Mouse (Mus musculus): ENCODE results near the gene Exog. TPM values are rescaled to one million over a fixed set of nuclear protein-coding genes. Genes with fewer than 3 reads are reported as not detected.
A peak's percentile ranks its signal among the peaks of the same experiment; 100 is the strongest.

The Exog gene
- polyA plus RNA-seq, 1 experiment from 2014 or later: 46.3 TPM

DNA sequence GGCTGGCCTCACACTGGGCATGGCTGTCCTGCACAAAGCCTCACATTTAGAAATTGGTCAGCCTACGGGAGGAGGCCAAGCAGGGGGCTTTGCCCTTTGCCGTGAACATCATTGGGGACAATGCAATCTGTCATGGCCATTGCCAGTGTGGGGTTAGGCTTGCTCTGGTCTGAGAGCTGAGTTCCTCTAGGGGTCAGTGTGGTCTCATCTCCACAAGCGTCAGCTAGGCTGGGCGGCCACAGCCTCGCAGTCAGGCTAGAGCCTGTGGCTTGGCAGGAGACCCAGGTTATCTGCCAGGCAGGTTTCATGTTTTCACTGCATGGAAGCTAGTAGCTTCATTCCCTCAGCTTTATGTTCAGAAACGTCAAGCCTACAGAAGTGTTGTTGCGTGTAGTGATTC lies 20.9 kb downstream of the Exog start:
- Histone ChIP-seq H3K4me2 (no peak overlapping the region), H3K36me3 (ENCODE audit: poor library complexity, severe bottlenecking) (peaks cover 87% of the 10 kb centered on the region), H3K4me3 (no peak overlapping the region), H3K27me3 (no peaks in the 10 kb centered on the region), H3K4me1 (0 out of 2 replicates have a peak, but pooled peaks cover 2% of the 10 kb centered on the region), H3K9me3 (replicated peaks) (no peaks in the 10 kb centered on the region), H3K27ac (no peak overlapping the region), H3K9ac (no peak overlapping the region)
- no peak for ATAC-seq
- 65% methylated on average over 7 of the region's 7 CpGs for WGBS

DNA sequence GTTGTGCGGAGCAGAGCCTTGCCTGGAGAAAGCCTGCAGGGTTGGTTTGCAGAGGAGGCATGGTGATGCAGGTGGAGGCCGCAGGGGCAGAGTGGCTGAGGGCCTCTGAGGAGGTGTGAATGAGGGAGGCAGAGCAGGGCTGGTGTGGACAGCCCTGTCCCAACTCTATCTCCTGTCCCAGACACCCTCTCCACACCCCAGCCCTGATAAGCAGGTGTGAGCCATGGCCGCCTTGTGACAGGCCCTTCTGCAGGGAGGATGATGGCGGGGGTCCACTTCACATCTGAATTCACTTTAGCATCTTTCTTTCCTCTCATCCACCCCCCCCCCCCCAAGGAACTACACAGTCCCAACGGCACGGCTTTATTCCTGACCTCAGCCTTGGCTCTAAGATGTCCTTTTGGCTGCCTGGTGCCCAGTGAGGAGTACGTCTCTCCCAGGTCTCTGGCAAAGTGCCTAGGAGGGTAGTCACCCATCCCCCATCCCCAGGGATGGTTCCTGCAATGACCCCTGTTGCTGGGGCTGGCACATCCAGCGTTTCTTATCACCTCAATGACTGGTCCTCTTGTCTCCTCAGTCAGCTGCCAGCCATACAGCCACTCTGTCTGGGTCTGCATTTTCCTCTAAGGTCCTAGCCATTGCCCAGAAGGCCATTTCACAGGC lies 25.1 kb downstream of the Exog start:
- no peak overlapping the region for H3K4me3 ChIP-seq
- H3K9ac ChIP-seq: no peak overlapping the region
- 0 out of 2 replicates have a peak, but pooled peaks have one; percentile 30 for ATAC-seq
- 86% methylated on average over 7 of the region's 8 CpGs for WGBS
- no peaks in the 10 kb centered on the region for H3K9me3 ChIP-seq (replicated peaks)
- H3K36me3 ChIP-seq (ENCODE audit: poor library complexity, severe bottlenecking): peaks cover 52% of the 10 kb centered on the region
- H3K27me3 ChIP-seq: no peaks in the 10 kb centered on the region
- H3K4me2 ChIP-seq: no peak overlapping the region
- no peaks in the 10 kb centered on the region for H3K4me1 ChIP-seq
- no peak overlapping the region for H3K27ac ChIP-seq

DNA sequence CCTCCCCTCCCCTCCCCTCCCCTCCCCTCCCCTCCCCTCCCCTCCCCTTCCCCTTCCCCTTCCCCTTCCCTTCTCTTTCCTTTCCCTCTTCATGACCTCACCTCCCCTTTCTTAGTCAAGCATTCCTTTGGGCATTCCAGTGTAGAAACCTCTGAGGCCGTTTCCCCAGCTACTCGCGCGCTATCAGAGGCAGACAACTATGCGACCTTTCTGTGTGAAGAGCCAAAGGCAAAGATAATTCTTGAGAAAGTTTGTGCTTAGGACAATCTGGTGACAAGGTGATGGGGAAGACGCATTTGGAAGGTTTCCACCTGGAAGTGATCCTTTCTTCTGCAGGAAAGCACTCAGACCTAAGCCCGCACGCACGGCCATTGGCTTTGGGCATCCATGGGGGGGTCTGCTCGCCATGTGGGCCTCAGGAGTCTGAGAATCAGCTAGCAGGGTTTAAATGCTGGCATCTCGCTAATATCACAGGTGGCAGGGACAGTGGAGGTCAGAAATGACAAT lies 27.7 kb downstream of the Exog start:
- Histone ChIP-seq H3K36me3 (ENCODE audit: poor library complexity, severe bottlenecking) (peaks cover 28% of the 10 kb centered on the region), H3K4me1 (no peaks in the 10 kb centered on the region), H3K4me3 (no peak overlapping the region), H3K4me2 (no peak overlapping the region), H3K9ac (no peak overlapping the region), H3K9me3 (replicated peaks) (no peaks in the 10 kb centered on the region), H3K27ac (no peak overlapping the region), H3K27me3 (no peaks in the 10 kb centered on the region)
- no peak for ATAC-seq
- WGBS: 86% methylated on average over 11 of the region's 11 CpGs

DNA sequence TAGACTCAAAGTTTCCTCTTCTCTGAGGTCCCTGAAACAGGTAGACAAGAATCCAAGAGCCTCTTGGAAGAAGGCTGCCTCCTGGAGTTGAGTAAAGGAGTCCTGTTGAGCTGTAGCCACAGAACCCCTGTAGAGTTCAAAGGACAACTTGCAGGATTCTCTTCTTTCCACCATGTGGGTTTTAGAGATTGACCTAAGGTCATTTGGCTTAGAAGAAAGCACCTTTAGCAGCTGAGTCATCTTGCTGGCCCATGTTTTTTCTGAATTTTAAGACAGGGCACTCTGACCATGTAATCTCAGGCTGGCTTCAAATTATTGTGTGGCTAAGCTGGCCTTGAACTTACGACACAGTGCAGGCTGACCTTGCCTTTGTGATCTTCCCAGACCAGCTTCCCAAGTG lies 28.3 kb downstream of the Exog start:
- H3K36me3 ChIP-seq (ENCODE audit: poor library complexity, severe bottlenecking): peaks cover 22% of the 10 kb centered on the region
- H3K27ac ChIP-seq: no peak overlapping the region
- H3K4me2 ChIP-seq: no peak overlapping the region
- ATAC-seq: no peak
- H3K9me3 ChIP-seq (replicated peaks): no peaks in the 10 kb centered on the region
- WGBS: 88% methylated on average over 1 of the region's 1 CpGs
- no peak overlapping the region for H3K4me3 ChIP-seq
- H3K9ac ChIP-seq: no peak overlapping the region
- H3K4me1 ChIP-seq: peaks cover 5% of the 10 kb centered on the region; the same call in 1 of the 2 replicates
- no peaks in the 10 kb centered on the region for H3K27me3 ChIP-seq

DNA sequence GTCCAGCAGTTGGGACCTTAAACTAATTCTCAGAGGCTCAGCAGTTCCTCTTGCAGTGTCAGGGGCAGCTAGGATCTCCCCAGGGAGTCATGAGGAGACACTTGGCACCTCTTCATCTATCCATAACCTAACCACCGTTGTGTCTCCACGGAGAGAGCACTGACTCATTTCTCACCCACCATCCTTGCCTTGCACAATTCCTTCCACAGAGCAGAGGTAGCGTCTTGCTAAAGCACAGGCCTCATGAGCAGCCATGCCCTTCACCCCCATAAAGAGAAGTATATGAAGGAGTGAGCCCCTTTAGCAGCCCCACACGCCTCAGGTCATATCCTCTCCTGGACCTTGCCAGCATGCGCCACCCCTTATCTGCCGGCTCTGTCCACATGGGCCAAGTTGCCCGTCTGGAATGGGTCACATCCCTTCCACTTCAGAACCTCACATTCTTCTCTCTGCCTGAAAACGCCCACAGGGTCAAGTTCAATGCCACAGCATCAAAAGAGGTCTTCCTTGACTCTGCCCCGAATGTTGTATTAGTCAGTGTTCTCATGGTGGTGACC lies 28.9 kb downstream of the Exog start:
- Histone ChIP-seq H3K27ac (no peak overlapping the region), H3K27me3 (no peaks in the 10 kb centered on the region), H3K4me1 (peaks cover 11% of the 10 kb centered on the region), H3K36me3 (ENCODE audit: poor library complexity, severe bottlenecking) (peaks cover 15% of the 10 kb centered on the region), H3K4me2 (no peak overlapping the region), H3K4me3 (no peak overlapping the region), H3K9me3 (replicated peaks) (no peaks in the 10 kb centered on the region), H3K9ac (no peak overlapping the region)
- ATAC-seq: no peak
- WGBS: 87% methylated on average over 9 of the region's 9 CpGs

DNA sequence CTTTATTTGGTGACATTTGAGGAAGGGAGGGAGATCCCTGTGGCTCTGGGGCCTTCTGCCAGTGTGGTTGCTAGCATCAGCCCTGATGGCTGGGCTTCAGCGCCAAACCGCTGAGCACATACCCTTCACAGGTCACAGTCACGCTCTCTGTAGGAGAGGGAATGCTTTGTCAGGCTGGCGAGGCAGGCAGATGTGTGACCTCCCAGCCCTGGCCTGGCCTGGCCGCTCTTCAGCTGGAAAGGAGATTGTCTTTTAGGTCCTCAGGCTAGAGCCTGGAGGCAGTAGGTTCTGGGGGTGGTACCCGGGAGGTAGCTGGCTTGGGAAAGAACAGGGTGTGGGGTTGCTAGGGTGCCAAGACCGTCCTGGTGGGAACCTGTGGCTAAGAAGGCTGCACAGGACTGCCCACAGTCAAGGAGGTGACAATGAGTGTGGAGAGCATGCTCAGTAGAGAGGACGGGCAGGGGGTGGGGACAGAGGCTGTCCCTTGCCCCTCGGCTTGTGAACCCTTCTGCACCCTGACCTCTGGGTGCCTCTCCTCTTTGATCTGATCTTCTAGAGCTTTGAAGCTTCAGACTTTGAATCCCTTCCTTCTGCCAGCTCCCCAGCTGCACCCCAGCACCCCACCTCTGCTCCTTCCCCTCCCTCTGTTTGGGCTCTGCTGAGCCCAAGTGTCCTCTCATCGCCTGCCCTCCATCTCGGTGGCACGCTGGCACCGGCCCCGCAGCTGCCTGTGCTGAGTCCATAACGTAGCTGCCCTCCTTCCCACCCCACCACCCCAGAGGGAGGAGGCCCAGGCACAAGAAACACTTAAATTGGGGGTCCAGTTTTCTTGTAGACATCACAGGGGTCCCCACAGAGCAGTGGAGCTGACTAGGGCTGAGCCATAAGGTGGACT lies 30.2 kb downstream of the Exog start:
- H3K9me3 ChIP-seq (replicated peaks): no peaks in the 10 kb centered on the region
- H3K27ac ChIP-seq: no peak overlapping the region
- H3K9ac ChIP-seq: no peak overlapping the region
- no peak overlapping the region for H3K4me3 ChIP-seq
- H3K4me1 ChIP-seq: peaks cover 11% of the 10 kb centered on the region
- no peak overlapping the region for H3K4me2 ChIP-seq
- ATAC-seq: no peak
- H3K36me3 ChIP-seq (ENCODE audit: poor library complexity, severe bottlenecking): peaks cover 4% of the 10 kb centered on the region
- WGBS: 77% methylated on average over 14 of the region's 15 CpGs
- H3K27me3 ChIP-seq: no peaks in the 10 kb centered on the region

DNA sequence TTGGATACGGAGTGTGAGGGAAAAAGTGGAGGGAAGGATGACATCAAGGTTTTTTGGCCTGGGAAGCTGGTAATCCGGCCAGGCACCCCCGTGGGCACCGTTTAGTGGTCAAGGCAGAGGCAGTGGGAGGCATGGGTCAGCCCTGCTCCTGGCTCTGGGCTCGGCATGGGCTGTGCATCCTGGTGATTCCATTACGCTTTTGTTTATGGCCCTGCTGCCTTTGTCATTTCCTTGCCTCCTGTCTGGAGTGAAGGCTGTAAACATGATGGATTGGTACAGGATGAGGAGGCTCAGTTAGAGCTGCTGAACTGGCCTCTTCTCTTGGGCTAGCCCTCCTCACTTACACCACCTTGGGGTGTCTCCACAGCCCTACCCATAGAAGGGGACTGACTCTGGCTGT lies 33.0 kb downstream of the Exog start:
- Histone ChIP-seq H3K27ac (no peak overlapping the region), H3K4me3 (no peak overlapping the region), H3K9me3 (replicated peaks) (no peaks in the 10 kb centered on the region), H3K27me3 (no peaks in the 10 kb centered on the region), H3K4me2 (no peak overlapping the region), H3K9ac (no peak overlapping the region), H3K36me3 (ENCODE audit: poor library complexity, severe bottlenecking) (no peaks in the 10 kb centered on the region), H3K4me1 (peaks cover 11% of the 10 kb centered on the region)
- WGBS: 64% methylated on average over 6 of the region's 6 CpGs
- ATAC-seq: no peak

DNA sequence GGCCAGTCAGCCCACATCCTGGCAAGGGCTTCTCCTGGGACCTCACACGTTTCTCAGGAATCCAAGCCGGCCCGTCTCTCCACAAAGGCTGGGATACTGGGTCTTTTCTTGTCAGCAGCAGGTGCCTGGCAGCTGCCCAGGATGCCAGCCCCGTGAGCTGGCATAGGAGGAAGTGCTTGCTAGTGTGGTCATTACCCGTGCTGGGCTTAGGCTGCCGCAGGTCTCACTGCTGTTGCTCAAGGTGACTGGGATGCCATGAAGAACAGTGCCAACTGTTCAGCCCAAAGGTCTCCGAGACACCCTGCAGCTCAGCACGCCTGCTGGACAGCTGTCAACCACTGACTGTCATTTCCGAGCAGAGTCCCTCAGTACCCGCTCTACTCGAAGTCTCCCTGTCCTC lies 33.6 kb downstream of the Exog start:
- H3K4me3 ChIP-seq: no peak overlapping the region
- H3K27ac ChIP-seq: no peak overlapping the region
- 67% methylated on average over 11 of the region's 11 CpGs for WGBS
- H3K4me2 ChIP-seq: no peak overlapping the region
- H3K36me3 ChIP-seq (ENCODE audit: poor library complexity, severe bottlenecking): no peaks in the 10 kb centered on the region
- H3K4me1 ChIP-seq: peaks cover 12% of the 10 kb centered on the region
- H3K9me3 ChIP-seq (replicated peaks): no peaks in the 10 kb centered on the region
- H3K9ac ChIP-seq: no peak overlapping the region
- no peaks in the 10 kb centered on the region for H3K27me3 ChIP-seq
- 0 out of 2 replicates have a peak, but pooled peaks have one; percentile 24 for ATAC-seq

DNA sequence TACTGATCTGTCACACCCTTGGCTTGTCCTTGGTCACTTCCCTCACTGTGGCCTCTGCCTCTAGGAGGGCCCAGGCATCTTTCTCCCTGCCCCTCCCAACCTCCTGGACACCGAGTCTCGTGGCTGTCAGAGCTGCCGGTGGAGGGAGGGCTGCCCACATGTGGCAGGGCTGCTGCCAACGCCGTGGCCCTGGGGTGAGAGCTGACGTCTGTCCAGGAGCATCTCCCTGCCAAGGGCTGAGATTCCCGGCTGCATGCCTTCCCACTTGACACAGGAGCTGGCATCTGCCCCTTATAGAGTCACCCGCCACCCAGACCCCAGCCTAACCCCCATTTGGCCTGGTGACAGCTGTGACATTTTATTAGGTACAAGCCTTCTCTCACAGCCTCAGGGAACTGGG lies 34.6 kb downstream of the Exog start:
- ATAC-seq: 0 out of 2 replicates have a peak, but pooled peaks have one; percentile 6
- H3K27me3 ChIP-seq: no peaks in the 10 kb centered on the region
- no peak overlapping the region for H3K4me3 ChIP-seq
- no peak overlapping the region for H3K9ac ChIP-seq
- H3K36me3 ChIP-seq (ENCODE audit: poor library complexity, severe bottlenecking): no peaks in the 10 kb centered on the region
- H3K4me1 ChIP-seq: peaks cover 21% of the 10 kb centered on the region
- 73% methylated on average over 8 of the region's 8 CpGs for WGBS
- no peak overlapping the region for H3K27ac ChIP-seq
- H3K9me3 ChIP-seq (replicated peaks): no peaks in the 10 kb centered on the region
- H3K4me2 ChIP-seq: no peak overlapping the region

DNA sequence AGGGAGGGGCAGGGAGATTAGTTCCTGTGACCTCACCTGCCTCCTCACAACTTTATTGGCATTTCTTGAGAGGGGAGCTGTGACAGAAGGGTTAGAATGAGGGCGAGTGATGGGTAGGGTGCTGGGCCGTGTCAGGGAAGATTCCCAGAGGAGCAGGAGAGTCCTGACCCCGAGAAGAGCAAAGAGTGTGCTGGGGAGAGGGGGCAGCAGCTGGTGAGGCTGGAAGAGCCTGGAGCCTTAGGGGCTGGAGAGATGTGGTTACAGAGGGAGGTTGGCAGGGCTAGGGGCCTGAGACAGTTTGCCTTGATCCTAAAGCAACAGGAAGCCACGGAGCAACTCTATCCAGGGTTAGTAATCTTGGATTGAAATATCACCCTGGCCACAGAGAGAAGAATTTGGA lies 36.9 kb downstream of the Exog start:
- 90% methylated on average over 4 of the region's 4 CpGs for WGBS

DNA sequence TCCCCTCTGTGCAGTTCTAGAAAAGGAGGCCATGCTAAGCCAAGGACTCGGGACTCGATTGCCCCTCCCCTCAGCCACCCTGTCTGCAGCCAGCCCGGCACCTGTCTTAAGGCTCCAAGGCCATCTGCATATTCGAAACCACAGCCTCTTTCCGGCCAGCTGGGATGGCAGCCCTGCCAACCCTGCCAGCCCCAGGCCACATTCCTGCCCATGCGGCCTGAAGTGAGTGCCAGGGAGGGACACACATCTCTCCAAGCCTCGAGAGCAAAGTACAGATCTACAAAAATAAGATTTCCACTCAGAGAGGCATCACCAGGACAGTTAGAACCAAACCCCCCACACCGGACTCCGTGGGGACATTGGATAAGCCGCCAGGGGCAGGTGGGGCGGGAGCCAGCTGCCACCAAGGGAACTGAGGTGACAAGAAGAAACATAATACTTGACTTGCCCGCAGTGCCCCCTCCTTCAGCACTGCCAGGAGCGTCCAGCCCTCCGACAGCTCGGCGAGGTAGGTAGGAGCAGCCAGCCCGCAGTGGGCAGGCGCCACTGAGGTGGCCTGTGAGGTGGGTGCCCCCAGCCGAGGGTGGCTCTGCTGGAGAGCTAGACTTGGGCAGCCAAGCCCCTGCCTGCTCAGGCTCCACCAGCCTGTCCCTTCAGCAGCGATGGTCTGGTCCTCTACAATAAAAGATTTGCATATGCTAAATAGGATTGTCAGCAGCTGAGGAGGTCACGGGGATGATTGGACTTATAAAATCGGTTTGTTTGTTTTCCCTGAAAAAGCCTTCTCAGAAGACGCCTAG lies 39.0 kb downstream of the Exog start:
- Histone ChIP-seq H3K9ac (no peak overlapping the region; the same call in 1 of the 2 replicates), H3K27ac (no peak overlapping the region), H3K4me1 (peaks cover 13% of the 10 kb centered on the region), H3K36me3 (ENCODE audit: poor library complexity, severe bottlenecking) (no peaks in the 10 kb centered on the region), H3K27me3 (no peaks in the 10 kb centered on the region), H3K4me2 (no peak overlapping the region), H3K9me3 (replicated peaks) (no peaks in the 10 kb centered on the region), H3K4me3 (no peak overlapping the region)
- no peak for ATAC-seq
- 53% methylated on average over 23 of the region's 23 CpGs for WGBS

More for the DNA sequence above, 36.9 kb downstream of the Exog start:
- Histone ChIP-seq H3K27ac (no peak overlapping the region), H3K4me1 (peaks cover 24% of the 10 kb centered on the region), H3K4me2 (no peak overlapping the region), H3K4me3 (no peak overlapping the region), H3K36me3 (ENCODE audit: poor library complexity, severe bottlenecking) (no peaks in the 10 kb centered on the region), H3K9me3 (replicated peaks) (no peaks in the 10 kb centered on the region), H3K9ac (no peak overlapping the region), H3K27me3 (no peaks in the 10 kb centered on the region)
- ATAC-seq: no peak

Measured in forebrain, embryonic 13.5 days (tissue).